Mouse (Mus musculus) lung, postnatal 25 days (tissue): Measurements from ENCODE around the gene Hspa12b.
A peak's percentile ranks its signal among the peaks of the same experiment; 100 is the strongest.

ENCODE experiments used
- DNase-seq: peaks from one replicate; pipeline ENCODE4 v3.0.0; 2022; ENCODE audit warnings: low spot score

Gene Hspa12b

GRCm38 (mm10) chr2:131148353-131149253, 21.5 kb downstream of the Hspa12b start:
- no peak for DNase-seq

GRCm38 (mm10) chr2:131149254-131149578, 22.1 kb downstream of the Hspa12b start:
- DNase-seq = no peak

- no peak for DNase-seq
Observed at GRCm38 (mm10) chr2:131152166-131152730, 25.2 kb downstream of the Hspa12b start.

- DNase-seq = no peak
Observed at GRCm38 (mm10) chr2:131154036-131154435, 27.0 kb downstream of the Hspa12b start.

GRCm38 (mm10) chr2:131156987-131157386, 29.9 kb downstream of the Hspa12b start:
- no peak for DNase-seq

- DNase-seq = peak; percentile 16
Observed at GRCm38 (mm10) chr2:131159491-131159910, 32.4 kb downstream of the Hspa12b start.

- peak; percentile 98 for DNase-seq
Observed at GRCm38 (mm10) chr2:131159938-131160581, 33.0 kb downstream of the Hspa12b start, which contains the start of gene 1700037H04Rik. Gene 1700037H04Rik, minus strand, starts transcription at chr2:131160081.

GRCm38 (mm10) chr2:131160671-131161111, 33.6 kb downstream of the Hspa12b start:
- DNase-seq = peak; percentile 57

- DNase-seq = no peak
Observed at GRCm38 (mm10) chr2:131163924-131164323, 36.8 kb downstream of the Hspa12b start.

GRCm38 (mm10) chr2:131166172-131166571, 39.1 kb downstream of the Hspa12b start:
- no peak for DNase-seq

- DNase-seq = no peak
Observed at GRCm38 (mm10) chr2:131167984-131168383, 40.9 kb downstream of the Hspa12b start.

- peak; percentile 24 for DNase-seq
Observed at GRCm38 (mm10) chr2:131168914-131169313, 41.8 kb downstream of the Hspa12b start.

- DNase-seq = no peak
Observed at GRCm38 (mm10) chr2:131170936-131171335, 43.9 kb downstream of the Hspa12b start.

- peak; percentile 81 for DNase-seq
Observed at GRCm38 (mm10) chr2:131171401-131172104, 44.5 kb downstream of the Hspa12b start.

GRCm38 (mm10) chr2:131172322-131172721, 45.2 kb downstream of the Hspa12b start:
- no peak for DNase-seq

GRCm38 (mm10) chr2:131174700-131175099, 47.6 kb downstream of the Hspa12b start:
- peak; percentile 85 for DNase-seq

GRCm38 (mm10) chr2:131175286-131175944, 48.3 kb downstream of the Hspa12b start:
- no peak for DNase-seq

- no peak for DNase-seq
Observed at GRCm38 (mm10) chr2:131175945-131176309, 48.8 kb downstream of the Hspa12b start.

GRCm38 (mm10) chr2:131176491-131176890, 49.4 kb downstream of the Hspa12b start:
- DNase-seq = peak; percentile 77

- no peak for DNase-seq
Observed at GRCm38 (mm10) chr2:131177932-131178331, 50.9 kb downstream of the Hspa12b start.

GRCm38 (mm10) chr2:131178828-131179245, 51.8 kb downstream of the Hspa12b start:
- DNase-seq = no peak
